ENCODE assay signal across 14 mouse cellular contexts in genomic region chr3:101572991-101573390, GRCm38 (mm10). TPM values are rescaled to one million over a fixed set of nuclear protein-coding genes. Genes with fewer than 3 reads are reported as not detected.
A peak's percentile ranks its signal among the peaks of the same experiment; 100 is the strongest.
DNase-seq lines count a peak whose midpoint lies in the region; ATAC-seq and TF ChIP-seq lines count a peak whose summit lies in the region.
"Had no signal": no experiment of that assay in that cellular context is flagged by ENCODE, and none has a peak within 500 bp of the region (broad histone marks: within the 10 kb centered on the region; RNA-seq: fewer than 3 reads in every experiment).

No protein-coding gene starts in this region.

- intact Hi-C loops in heart, adult 2 months (cut with DNase I), result no loop called here

- H3K36me3 ChIP-seq in heart, adult 2 months (ENCODE audit: control insufficient read depth, insufficient read depth, low read length), result peaks cover 4% of the 10 kb centered on the region
- H3K36me3 ChIP-seq in intestine, embryonic 16.5 days (ENCODE audit: control insufficient read depth, insufficient read depth, low read length), result peaks cover 12% of the 10 kb centered on the region
- peaks cover 24% of the 10 kb centered on the region for H3K36me3 ChIP-seq in intestine, embryonic 15.5 days
- H3K36me3 ChIP-seq in embryonic facial prominence, embryonic 10.5 days (replicated peaks), result peaks cover 40% of the 10 kb centered on the region
- peaks cover 29% of the 10 kb centered on the region for H3K36me3 ChIP-seq in kidney, postnatal 0 days (ENCODE audit: insufficient read depth, low read length)

- H3K9ac ChIP-seq in heart, adult 2 months (ENCODE audit: low read depth, low read length), result no peak overlapping the region
- 0 out of 2 replicates have a peak overlapping the region, but pooled peaks have one; percentile 17 for H3K9ac ChIP-seq in intestine, embryonic 16.5 days (ENCODE audit: low read depth, low read length)
- H3K9ac ChIP-seq in intestine, embryonic 15.5 days, result no peak overlapping the region
- no peak overlapping the region for H3K9ac ChIP-seq in kidney, postnatal 0 days (ENCODE audit: low read depth, low read length)
- H3K9ac ChIP-seq: liver, embryonic 15.5 days; neural tube, embryonic 12.5 days had no signal

- TF ChIP-seq POLR2A in heart, adult 2 months (IDR thresholded peaks at IDR 0.05; ENCODE audit: insufficient read depth, low read depth, low read length), result no peak

- no peaks in the 10 kb centered on the region for H3K79me2 ChIP-seq in heart, adult 2 months (replicated peaks; ENCODE audit: control insufficient read depth, insufficient read depth, low read length)

- no peaks in the 10 kb centered on the region for H3K27me3 ChIP-seq in heart, adult 2 months (ENCODE audit: control insufficient read depth, insufficient read depth, low read length)
- no peaks in the 10 kb centered on the region for H3K27me3 ChIP-seq in intestine, embryonic 16.5 days (replicated peaks; ENCODE audit: control insufficient read depth, insufficient read depth, low read length)
- H3K27me3 ChIP-seq in intestine, embryonic 15.5 days (replicated peaks), result no peaks in the 10 kb centered on the region
- no peaks in the 10 kb centered on the region for H3K27me3 ChIP-seq in embryonic facial prominence, embryonic 10.5 days (replicated peaks; ENCODE audit: low read depth, poor library complexity, severe bottlenecking)
- H3K27me3 ChIP-seq in kidney, postnatal 0 days (ENCODE audit: insufficient read depth, low read length), result no peaks in the 10 kb centered on the region
- H3K27me3 ChIP-seq: liver, embryonic 15.5 days; neural tube, embryonic 12.5 days had no signal

- no peak for ATAC-seq in intestine, embryonic 16.5 days
- no peak for ATAC-seq in intestine, embryonic 15.5 days
- no peak for ATAC-seq in kidney, postnatal 0 days (replicated peaks; ENCODE audit: low FRiP score, low read depth)
- ATAC-seq: activated CD4-positive, CD25-positive, alpha-beta regulatory T cell, adult 4 months had no signal

- peak overlapping the region; percentile 62 for H3K27ac ChIP-seq in heart, adult 2 months
- H3K27ac ChIP-seq in intestine, embryonic 16.5 days (ENCODE audit: low read length), result no peak overlapping the region
- H3K27ac ChIP-seq in intestine, embryonic 15.5 days, result no peak overlapping the region
- H3K27ac ChIP-seq in embryonic facial prominence, embryonic 10.5 days (replicated peaks), result peak overlapping the region; percentile 49; the same call in 1 of the 2 replicates
- peak overlapping the region; percentile 79 for H3K27ac ChIP-seq in kidney, postnatal 0 days
- H3K27ac ChIP-seq: liver, embryonic 15.5 days; neural tube, embryonic 12.5 days had no signal

- WGBS in heart, adult 2 months, result 62% methylated on average over 5 of the region's 5 CpGs
- WGBS in intestine, embryonic 16.5 days, result 66% methylated on average over 5 of the region's 5 CpGs
- WGBS in intestine, embryonic 15.5 days, result 73% methylated on average over 5 of the region's 5 CpGs
- 70% methylated on average over 5 of the region's 5 CpGs for WGBS in embryonic facial prominence, embryonic 10.5 days
- WGBS in kidney, postnatal 0 days, result 66% methylated on average over 5 of the region's 5 CpGs

- no peak overlapping the region for H3K4me2 ChIP-seq in intestine, embryonic 16.5 days (ENCODE audit: low read depth, low read length)
- no peak overlapping the region for H3K4me2 ChIP-seq in intestine, embryonic 15.5 days (replicated peaks)
- H3K4me2 ChIP-seq in kidney, postnatal 0 days (ENCODE audit: low read length), result no peak overlapping the region
- H3K4me2 ChIP-seq: liver, embryonic 15.5 days; neural tube, embryonic 12.5 days had no signal

- H3K4me1 ChIP-seq in heart, adult 2 months (ENCODE audit: control insufficient read depth, insufficient read depth, low read length), result peaks cover 1% of the 10 kb centered on the region; the same call in 1 of the 2 replicates
- H3K4me1 ChIP-seq in intestine, embryonic 16.5 days (ENCODE audit: control insufficient read depth, insufficient read depth, low read length), result 0 out of 2 replicates have a peak, but pooled peaks cover 3% of the 10 kb centered on the region
- peaks cover 7% of the 10 kb centered on the region for H3K4me1 ChIP-seq in intestine, embryonic 15.5 days (replicated peaks)
- peaks cover 31% of the 10 kb centered on the region for H3K4me1 ChIP-seq in embryonic facial prominence, embryonic 10.5 days
- H3K4me1 ChIP-seq in kidney, postnatal 0 days (replicated peaks; ENCODE audit: insufficient read depth, low read length), result peaks cover 12% of the 10 kb centered on the region

- H3K9me3 ChIP-seq in intestine, embryonic 16.5 days (ENCODE audit: control insufficient read depth, low read length), result no peaks in the 10 kb centered on the region
- H3K9me3 ChIP-seq in intestine, embryonic 15.5 days, result no peaks in the 10 kb centered on the region
- peaks cover 4% of the 10 kb centered on the region; the same call in 1 of the 2 replicates for H3K9me3 ChIP-seq in embryonic facial prominence, embryonic 10.5 days
- H3K9me3 ChIP-seq in kidney, postnatal 0 days (replicated peaks; ENCODE audit: low read length), result no peaks in the 10 kb centered on the region
- H3K9me3 ChIP-seq: liver, embryonic 15.5 days; neural tube, embryonic 12.5 days had no signal

- no peak for TF ChIP-seq CTCF in heart, adult 2 months (IDR thresholded peaks at IDR 0.05)
- no peak for TF ChIP-seq CTCF in kidney, postnatal 0 days (IDR thresholded peaks at IDR 0.05; ENCODE audit: low read depth)

- no peak for DNase-seq in heart, adult 2 months
- no peak for DNase-seq in heart, adult 8-10 months (ENCODE audit: low spot score)
- no peak for DNase-seq in embryonic facial prominence, embryonic 10.5 days (ENCODE audit: low spot score)
- no peak for DNase-seq in kidney, postnatal 0 days (ENCODE audit: low spot score)
- no peak for DNase-seq in gastrocnemius, adult 8-10 months (ENCODE audit: low spot score in 2 of 2)
- no peak for DNase-seq in frontal cortex, adult 2 months (ENCODE audit: extremely low spot score in 1 of 2, low spot score in 1 of 2)
- DNase-seq: cerebellum, adult 9-11 months; lung, postnatal 36 days; midbrain, embryonic 14.5 days had no signal

- H3K4me3 ChIP-seq in heart, adult 2 months, result no peak overlapping the region
- H3K4me3 ChIP-seq in intestine, embryonic 16.5 days (ENCODE audit: low read length), result no peak overlapping the region
- no peak overlapping the region for H3K4me3 ChIP-seq in intestine, embryonic 15.5 days (replicated peaks)
- no peak overlapping the region for H3K4me3 ChIP-seq in embryonic facial prominence, embryonic 10.5 days
- no peak overlapping the region for H3K4me3 ChIP-seq in kidney, postnatal 0 days (replicated peaks; ENCODE audit: low read depth, low read length)
- H3K4me3 ChIP-seq: liver, embryonic 15.5 days; neural tube, embryonic 12.5 days had no signal

- TF ChIP-seq EP300 in heart, adult 2 months (IDR thresholded peaks at IDR 0.05; ENCODE audit: insufficient read depth, low read depth, low read length), result no peak

RNA-seq across cellular contexts. Expression of gene Atp1a1, which starts 31.5 kb away (rescaled TPM):
- total RNA-seq in heart, adult 2 months (2021), result 100 to 1,000 TPM; 800 to 832 TPM
- 523 and 821 TPM in 2 replicates for polyA plus RNA-seq in heart, adult 2 months (2012; rRNA removed)
- total RNA-seq in heart, adult 8-10 months (2022), result 100 to 1,000 TPM; 757 to 917 (median 814) TPM
- polyA plus RNA-seq in intestine, embryonic 16.5 days (2015; fragmentation: Nextera tagmentation; extraction: Ambion mirVana), result 262 and 319 TPM in 2 replicates
- polyA plus RNA-seq in intestine, embryonic 15.5 days (2015; fragmentation: Nextera tagmentation; extraction: Ambion mirVana), result 247 and 251 TPM in 2 replicates
- 38.4 and 45.5 TPM in 2 replicates for polyA plus RNA-seq in embryonic facial prominence, embryonic 10.5 days (2016; fragmentation: Nextera tagmentation; extraction: Ambion mirVana)
- polyA plus RNA-seq in kidney, postnatal 0 days (2015; fragmentation: Nextera tagmentation; extraction: Ambion mirVana), result 731 and 809 TPM in 2 replicates
- 10 to 100 TPM; 75.7 to 99.5 (median 84.9) TPM for total RNA-seq in gastrocnemius, adult 8-10 months (2022)
- polyA plus RNA-seq in frontal cortex, adult 2 months (2012; rRNA removed), result 503 and 558 TPM in 2 replicates

Comparison
In these comparisons a context has a peak if more than half of its experiments do, and no peak if none do; other contexts are left out.
1. H3K27ac ChIP-seq: peak in heart, adult 2 months (single experiment), embryonic facial prominence, embryonic 10.5 days (single experiment) and kidney, postnatal 0 days (single experiment); none in intestine, embryonic 16.5 days (single experiment) and intestine, embryonic 15.5 days (single experiment).